Mouse (Mus musculus) Patski (cell line): Measurements from ENCODE around the gene Cdh26. TPM values are rescaled to one million over a fixed set of nuclear protein-coding genes. Genes with fewer than 3 reads are reported as not detected.

Experiments
- ATAC-seq: fragments of 100-300 bp; one replicate; pipeline ENCODE4 v1.8.0; 2021
- CTCF ChIA-PET: fragments of 350-600 bp; sonication (Branson Sonifier 250); formaldehyde crosslinking; loops from one replicate; lab custom pipeline; 2022; ENCODE audit warnings: inconsistent platforms; lab: Charles Lee
- POLR2A ChIA-PET: fragments of 350-600 bp; sonication (Branson Sonifier 250); formaldehyde crosslinking; loops from one replicate; lab custom pipeline; 2022; ENCODE audit warnings: antibody characterized with exemption, inconsistent platforms; lab: Charles Lee
- DNase-seq: peaks from one replicate; pipeline ENCODE4 v3.0.0-alpha.2; 2011; ENCODE audit warnings: low read depth, low spot score
- H3K27me3 ChIP-seq: fragments of 371-371 bp; one replicate; pipeline ENCODE4 v1.5.1; 2021
- CTCF ChIP-seq: fragments of 100-300 bp; IDR thresholded peaks from one replicate; pipeline ENCODE4 v1.5.1; 2021
- in situ Hi-C: fragments of 300-500 bp; cut with MboI; formaldehyde crosslinking; loops from 3 replicates; pipeline ENCODE4 v1.11.1; 2018; ENCODE audit warnings: low pct_unique_long_range_greater_than_20kb, mixed read lengths
- polyA plus RNA-seq: library from polyadenylated mRNA; unstranded; gene quantifications from one replicate; pipeline ENCODE4 v1.2.3, GENCODE M21; 2021

Cdh26 gene
- polyA plus RNA-seq, 1 experiment from 2014 or later, result not detected

DNA sequence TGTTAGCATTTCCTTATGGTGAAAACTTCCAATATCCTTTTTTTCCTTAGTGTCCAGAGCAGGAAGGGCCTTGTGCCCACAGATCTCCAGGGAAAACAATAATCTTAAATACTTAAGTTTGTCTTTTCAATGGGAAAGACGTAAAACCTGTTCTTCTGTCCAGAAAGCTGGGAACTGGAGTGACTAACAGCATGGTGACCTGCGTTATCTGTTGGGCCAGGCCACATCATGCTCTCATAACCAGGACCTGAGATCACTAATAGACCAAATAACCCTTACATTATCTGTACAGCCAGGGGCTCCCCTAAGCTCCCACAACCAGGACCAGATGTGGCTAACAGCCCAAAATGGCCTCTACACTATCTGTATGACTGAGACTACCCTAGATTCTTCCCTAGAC lies 3.6 kb downstream of the Cdh26 start:
- ATAC-seq, result no peak
- in situ Hi-C loops, result no loop called here
- no peak for TF ChIP-seq CTCF
- no peak for DNase-seq
- H3K27me3 ChIP-seq, result no peaks in the 10 kb centered on the region
- ChIA-PET POLR2A (no interaction called here), CTCF (no interaction called here)

DNA sequence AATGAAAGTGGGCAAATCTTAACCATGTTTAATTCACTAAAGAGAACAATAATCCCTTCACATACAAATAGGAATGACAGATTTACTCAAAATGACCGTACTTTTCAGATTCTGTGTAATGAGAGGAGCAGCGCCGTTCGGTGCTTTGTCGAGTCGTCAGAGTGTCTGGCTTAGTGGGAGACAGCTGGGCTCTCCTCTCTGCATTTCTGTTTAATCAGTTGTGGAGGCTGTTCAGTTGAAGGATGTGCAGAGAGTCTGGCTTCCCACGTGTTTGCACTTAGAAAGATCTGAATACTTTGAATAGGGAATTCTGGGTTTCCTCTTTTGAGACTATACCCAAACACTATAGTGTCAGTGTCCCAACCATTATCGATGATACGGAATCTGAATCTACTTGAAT lies 7.0 kb downstream of the Cdh26 start:
- no peaks in the 10 kb centered on the region for H3K27me3 ChIP-seq
- TF ChIP-seq CTCF, result no peak
- DNase-seq (no peak), ATAC-seq (no peak)
- ChIA-PET CTCF (interaction anchor here (0.9 kb wide), 1 partner anchor 9 kb away, joined by 3 read pairs; no protein-coding TSS in a partner anchor), POLR2A (no interaction called here)
- in situ Hi-C loops, result no loop called here

DNA sequence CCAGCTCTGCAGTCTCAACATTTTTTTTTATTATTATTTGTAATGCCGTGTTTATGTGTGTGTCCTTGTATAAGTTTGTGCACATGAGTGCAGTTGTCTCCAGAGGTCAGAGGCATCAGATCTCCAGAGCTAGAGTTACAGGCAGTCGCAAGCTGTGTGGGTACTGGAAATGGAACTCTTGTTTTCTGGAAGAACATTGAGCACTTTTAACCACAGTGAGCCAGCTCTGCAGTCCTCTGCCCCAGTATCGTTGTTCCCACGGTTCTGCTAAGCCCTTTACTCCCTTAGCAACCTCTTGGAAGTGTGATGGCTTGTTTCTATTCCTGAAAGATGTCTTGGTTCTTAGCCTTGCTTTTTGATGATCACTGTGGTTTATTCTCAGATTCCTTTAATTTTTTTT lies 19.1 kb downstream of the Cdh26 start:
- in situ Hi-C loops, result no loop called here
- no peaks in the 10 kb centered on the region for H3K27me3 ChIP-seq
- ATAC-seq (no peak), DNase-seq (no peak)
- ChIA-PET CTCF (no interaction called here), POLR2A (no interaction called here)
- TF ChIP-seq CTCF, result no peak

DNA sequence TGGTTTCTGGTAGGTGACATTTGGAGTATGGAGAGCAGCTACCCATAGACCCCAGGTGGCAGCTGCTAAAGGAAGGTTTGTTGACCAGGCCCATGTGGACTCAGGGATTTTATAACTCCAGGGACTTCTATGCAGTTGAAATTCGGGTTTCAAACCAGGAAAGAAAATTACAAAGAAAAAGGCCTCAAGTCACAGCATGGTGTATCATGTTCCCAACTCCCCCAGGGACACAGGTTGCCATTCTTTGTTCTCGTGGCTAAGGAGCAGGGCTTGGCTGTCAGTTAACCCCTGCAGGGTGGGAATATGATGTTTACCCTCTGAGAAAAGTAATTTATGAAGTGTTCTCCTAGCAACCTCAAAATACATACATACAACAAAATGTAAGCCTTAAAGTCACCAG lies 19.9 kb downstream of the Cdh26 start:
- CTCF ChIA-PET, result no interaction called here
- POLR2A ChIA-PET, result no interaction called here
- no peak for TF ChIP-seq CTCF
- DNase-seq (no peak), ATAC-seq (no peak)
- in situ Hi-C loops, result no loop called here
- no peaks in the 10 kb centered on the region for H3K27me3 ChIP-seq

DNA sequence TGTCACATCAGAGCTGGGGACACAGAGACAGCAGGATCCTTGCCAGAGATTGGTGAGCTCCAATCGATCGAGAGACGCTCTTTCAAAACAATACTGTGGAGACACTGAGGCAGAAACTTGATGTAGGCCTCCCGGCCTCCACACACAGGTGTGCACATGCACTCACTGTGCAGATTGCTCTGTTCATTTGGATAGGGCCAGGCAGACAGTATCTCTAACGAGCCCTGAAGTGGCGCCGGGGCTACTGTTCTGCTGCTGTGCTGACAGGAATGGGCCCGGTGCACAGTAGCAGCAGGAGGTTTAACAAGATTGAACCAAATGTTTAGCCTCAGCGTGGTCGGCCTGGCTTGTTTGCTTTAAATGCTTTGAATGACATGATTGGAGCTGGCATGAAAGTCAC lies 20.6 kb downstream of the Cdh26 start:
- in situ Hi-C loops, result no loop called here
- no peak for TF ChIP-seq CTCF
- ATAC-seq (no peak), DNase-seq (no peak)
- ChIA-PET CTCF (no interaction called here), POLR2A (no interaction called here)
- H3K27me3 ChIP-seq, result no peaks in the 10 kb centered on the region

DNA sequence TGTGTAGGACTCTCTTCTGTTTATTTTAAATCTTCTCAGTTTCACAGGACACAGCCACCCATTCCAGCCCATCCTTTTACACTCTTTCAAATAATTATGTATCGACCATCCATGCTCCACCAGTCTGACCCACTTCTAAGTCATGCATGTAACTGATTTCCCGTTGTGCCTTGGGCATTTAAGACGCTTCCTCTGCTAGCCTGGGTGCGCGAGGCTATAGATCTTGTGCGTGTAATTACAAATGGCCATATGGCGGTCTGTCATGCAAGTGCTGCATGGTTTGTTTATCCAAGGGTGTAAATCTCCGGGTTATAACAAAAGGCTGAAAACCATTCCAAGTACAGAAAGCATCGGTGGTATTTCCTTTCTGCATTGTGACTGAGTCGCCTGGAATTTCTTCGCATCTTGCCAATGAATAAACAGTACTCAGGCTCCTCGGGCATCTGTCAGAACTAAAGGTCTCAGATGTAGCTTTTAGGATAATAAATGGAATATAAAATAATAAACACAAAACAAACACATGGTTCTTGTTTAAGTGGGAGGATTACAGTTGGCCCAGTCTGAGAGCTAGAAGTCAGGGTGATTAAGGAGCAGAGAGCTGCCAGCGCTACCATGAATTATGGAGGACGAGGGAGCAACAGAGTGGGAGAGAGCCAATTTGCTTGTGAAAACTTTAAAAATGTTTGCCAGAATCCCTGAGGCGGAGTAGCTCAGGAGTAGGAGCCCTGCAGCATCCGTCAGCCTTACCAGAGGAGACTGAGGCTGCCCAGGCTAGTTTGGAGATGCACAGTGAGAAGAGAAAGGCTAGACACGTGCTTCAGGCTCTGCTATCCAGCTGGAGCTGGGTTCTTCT lies 24.6 kb downstream of the Cdh26 start:
- no peaks in the 10 kb centered on the region for H3K27me3 ChIP-seq
- no peak for ATAC-seq
- no peak for TF ChIP-seq CTCF
- in situ Hi-C loops, result no loop called here
- POLR2A ChIA-PET, result no interaction called here
- CTCF ChIA-PET, result no interaction called here
- DNase-seq, result no peak

DNA sequence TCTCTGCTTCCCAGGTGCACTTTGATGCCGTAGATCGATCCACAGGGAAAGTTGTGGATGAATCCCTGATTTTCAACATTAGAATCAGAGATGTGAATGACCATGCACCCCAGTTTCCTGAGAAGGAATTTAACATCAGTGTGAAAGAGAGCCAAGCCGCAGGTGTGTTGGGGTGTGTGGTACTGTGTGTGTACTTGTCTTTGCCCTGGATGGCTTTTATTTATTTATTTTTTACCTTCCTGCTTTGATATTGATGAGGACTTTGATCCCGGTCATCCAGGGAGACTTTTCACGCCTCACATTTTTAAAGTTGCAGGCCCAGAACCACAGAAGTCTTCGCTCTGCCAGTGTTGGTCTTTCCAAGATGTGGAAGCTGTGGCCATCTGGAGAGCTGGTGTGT lies 27.1 kb downstream of the Cdh26 start:
- no peak for ATAC-seq

DNA sequence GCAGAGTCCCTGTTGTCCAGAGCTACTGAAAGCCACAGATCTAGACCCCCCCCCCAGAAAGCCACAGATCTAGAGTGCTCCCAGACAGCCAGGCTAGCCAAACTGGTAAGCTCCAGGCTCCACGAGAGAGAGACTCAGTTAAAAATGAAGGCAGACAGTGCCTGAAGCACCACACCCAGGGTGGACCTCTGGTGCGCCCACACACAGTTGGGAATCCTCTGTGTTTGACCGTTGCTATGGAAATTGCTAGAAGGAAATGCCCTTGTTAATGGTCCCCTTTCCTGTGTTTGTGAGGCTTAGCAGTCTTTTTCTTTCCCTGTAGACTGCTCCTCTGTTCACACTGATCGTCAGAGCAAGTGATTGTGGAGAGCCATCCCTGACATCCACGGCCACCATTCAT lies 30.0 kb downstream of the Cdh26 start:
- in situ Hi-C loops, result no loop called here
- H3K27me3 ChIP-seq, result no peaks in the 10 kb centered on the region
- ATAC-seq, result no peak
- ChIA-PET POLR2A (no interaction called here), CTCF (no interaction called here)
- no peak for TF ChIP-seq CTCF
- no peak for DNase-seq

More for the DNA sequence above, 27.1 kb downstream of the Cdh26 start:
- TF ChIP-seq CTCF, result no peak
- POLR2A ChIA-PET, result no interaction called here
- no peak for DNase-seq
- CTCF ChIA-PET, result no interaction called here
- in situ Hi-C loops, result no loop called here
- H3K27me3 ChIP-seq, result no peaks in the 10 kb centered on the region

DNA sequence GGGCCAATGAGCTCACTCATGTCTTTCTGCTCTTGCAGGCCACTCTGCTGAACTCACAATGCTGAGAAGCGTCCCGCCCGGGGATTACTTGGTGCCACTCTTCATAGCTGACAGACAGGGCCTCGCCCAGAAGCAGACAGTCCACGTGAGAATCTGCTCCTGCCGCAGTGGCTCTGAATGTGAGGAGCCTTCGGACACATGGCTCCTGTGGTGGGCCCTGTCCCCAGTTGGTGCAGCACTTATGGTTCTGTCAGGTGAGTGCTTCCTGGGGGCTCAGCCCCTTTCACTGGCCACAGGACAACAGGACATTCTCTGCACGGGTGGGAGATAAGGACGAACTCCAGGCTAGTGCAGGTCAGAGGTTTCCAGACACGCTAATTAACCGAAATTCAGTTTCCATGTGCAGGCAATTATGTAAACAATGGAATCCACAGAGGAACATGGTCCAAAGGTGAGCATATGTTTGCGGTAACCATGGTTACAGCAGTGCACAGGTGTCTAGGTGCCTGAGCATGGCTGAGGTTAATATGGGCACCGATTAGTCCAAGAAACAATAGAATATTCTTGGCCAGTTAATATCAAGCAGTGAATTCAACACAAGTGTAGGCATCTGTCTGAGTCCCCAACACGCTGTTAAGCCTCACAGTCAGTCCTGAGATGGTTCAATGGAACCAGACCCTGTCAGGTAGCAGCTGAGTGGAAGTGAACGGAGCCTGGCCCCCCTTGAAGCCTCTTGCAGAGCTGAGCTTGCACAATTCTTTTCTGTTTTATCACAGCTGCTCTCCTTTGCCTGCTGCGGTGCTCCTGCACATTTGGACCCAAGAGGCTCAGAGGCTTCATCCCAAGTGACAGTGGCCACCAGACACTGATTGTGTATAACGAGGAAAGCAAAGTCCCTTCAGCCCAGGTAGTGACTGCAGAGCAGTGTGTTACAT lies 41.5 kb downstream of the Cdh26 start:
- no peak for DNase-seq
- no peak for TF ChIP-seq CTCF
- CTCF ChIA-PET, result no interaction called here
- H3K27me3 ChIP-seq, result no peaks in the 10 kb centered on the region
- POLR2A ChIA-PET, result no interaction called here
- in situ Hi-C loops, result no loop called here
- no peak for ATAC-seq

DNA sequence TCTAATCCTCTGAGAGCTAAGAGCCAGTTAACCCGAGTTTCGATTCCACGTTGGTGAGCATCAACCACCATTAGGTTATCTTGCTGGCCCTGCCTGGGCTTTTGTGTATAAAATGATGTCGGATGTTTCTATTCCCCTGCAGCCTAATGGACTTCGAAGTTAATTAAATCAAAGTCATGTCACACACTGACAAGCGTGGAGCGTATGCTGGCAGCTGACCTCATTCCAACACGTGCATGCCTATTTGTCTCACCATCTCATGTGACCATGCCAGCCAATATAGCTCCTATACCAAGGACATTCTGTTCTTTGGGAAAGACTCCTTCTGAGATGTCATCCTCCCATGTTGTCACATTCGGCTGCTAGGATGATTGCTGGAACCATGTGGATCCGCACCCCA lies 43.6 kb downstream of the Cdh26 start:
- ChIA-PET CTCF (no interaction called here), POLR2A (no interaction called here)
- in situ Hi-C loops, result no loop called here
- ATAC-seq (no peak), DNase-seq (no peak)
- H3K27me3 ChIP-seq, result no peaks in the 10 kb centered on the region
- TF ChIP-seq CTCF, result no peak

DNA sequence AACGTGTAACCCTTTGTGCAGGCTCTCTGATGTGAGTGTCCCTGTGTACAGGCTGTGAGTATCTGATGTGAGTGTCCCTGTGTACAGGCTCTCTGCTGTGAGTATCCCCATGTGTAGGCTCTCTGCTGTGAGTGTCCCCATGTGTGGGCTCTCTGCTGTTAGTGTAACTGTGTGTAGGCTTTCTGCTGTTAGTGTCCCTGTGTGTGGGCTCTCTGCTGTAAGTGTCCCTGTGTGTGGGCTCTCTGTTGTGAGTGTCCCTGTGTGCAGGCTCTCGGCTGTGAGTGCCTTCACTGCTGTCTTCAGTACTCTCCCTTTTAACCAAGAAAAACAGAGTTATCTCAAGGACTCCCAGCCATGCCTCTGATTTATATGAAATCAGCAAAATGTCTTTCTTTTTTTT lies 46.9 kb downstream of the Cdh26 start:
- ATAC-seq (no peak), DNase-seq (no peak)
- ChIA-PET CTCF (no interaction called here), POLR2A (no interaction called here)
- no peaks in the 10 kb centered on the region for H3K27me3 ChIP-seq
- no peak for TF ChIP-seq CTCF
- in situ Hi-C loops, result no loop called here
